Mouse (Mus musculus) lung, embryonic 16.5 days (tissue): Measurements from ENCODE around the gene Gzme. TPM values are rescaled to one million over a fixed set of nuclear protein-coding genes. Genes with fewer than 3 reads are reported as not detected.
"Not testable (repeated sequence)": the region's sequence is repeated elsewhere in the genome, so short reads cannot be mapped to it uniquely, and the experiment has no call there.

Source experiments
- ATAC-seq: fragments of 200-750 bp; cut with Nextera tagmentation; 2 replicates; pipeline ENCODE4 v1.8.0; 2017; ENCODE audit warnings: low read depth, mild to moderate bottlenecking, moderate library complexity
- H3K27ac ChIP-seq: fragments of 300-500 bp; sonication (generic); 2 replicates; pipeline ENCODE4 v1.5.1; 2014; ENCODE audit warnings: mild to moderate bottlenecking, control low read depth, low read length
- H3K27me3 ChIP-seq: fragments of 300-500 bp; sonication (generic); 2 replicates; pipeline ENCODE4 v1.6.1; 2014; ENCODE audit warnings: low read depth, low read length, mixed read lengths; ENCODE audit not compliant: control insufficient read depth, insufficient read depth
- H3K36me3 ChIP-seq: fragments of 300-500 bp; sonication (generic); 2 replicates; pipeline ENCODE4 v1.6.1; 2014; ENCODE audit warnings: low read length; ENCODE audit not compliant: control insufficient read depth, insufficient read depth
- H3K4me1 ChIP-seq: fragments of 300-500 bp; sonication (generic); replicated peaks from 2 replicates; pipeline ENCODE4 v1.6.1; 2014; ENCODE audit warnings: low read length, mixed read lengths; ENCODE audit not compliant: control insufficient read depth, insufficient read depth
- H3K4me2 ChIP-seq: fragments of 300-500 bp; sonication (generic); 2 replicates; pipeline ENCODE4 v1.6.1; 2014; ENCODE audit warnings: low read depth, low read length, control low read depth
- H3K4me3 ChIP-seq: fragments of 300-500 bp; sonication (generic); 2 replicates; pipeline ENCODE4 v1.5.1; 2014; ENCODE audit warnings: mild to moderate bottlenecking, low read length, control low read depth
- H3K9ac ChIP-seq: fragments of 300-500 bp; sonication (generic); 2 replicates; pipeline ENCODE4 v1.6.1; 2014; ENCODE audit warnings: low read length, control low read depth
- H3K9me3 ChIP-seq: fragments of 300-500 bp; sonication (generic); 2 replicates; pipeline ENCODE4 v1.6.1; 2016; ENCODE audit warnings: low read length; ENCODE audit not compliant: control insufficient read depth
- WGBS: fragments of 180-500 bp; shearing (Covaris S2); extraction: QIAGEN DNeasy Blood & Tissue Kit; methylation state at CpG from one replicate; pipeline ENCODE4 v1.1.7; 2014; 5-methylcytosine and 5-hydroxymethylcytosine counted together
- polyA plus RNA-seq: library from polyadenylated mRNA; unstranded; fragments of >200 nt; fragmentation: Nextera tagmentation; extraction: Ambion mirVana; gene quantifications from 2 replicates; pipeline ENCODE4 v1.2.1, GENCODE M21; 2015

The Gzme gene
- polyA plus RNA-seq, result not detected in 2 replicates

DNA sequence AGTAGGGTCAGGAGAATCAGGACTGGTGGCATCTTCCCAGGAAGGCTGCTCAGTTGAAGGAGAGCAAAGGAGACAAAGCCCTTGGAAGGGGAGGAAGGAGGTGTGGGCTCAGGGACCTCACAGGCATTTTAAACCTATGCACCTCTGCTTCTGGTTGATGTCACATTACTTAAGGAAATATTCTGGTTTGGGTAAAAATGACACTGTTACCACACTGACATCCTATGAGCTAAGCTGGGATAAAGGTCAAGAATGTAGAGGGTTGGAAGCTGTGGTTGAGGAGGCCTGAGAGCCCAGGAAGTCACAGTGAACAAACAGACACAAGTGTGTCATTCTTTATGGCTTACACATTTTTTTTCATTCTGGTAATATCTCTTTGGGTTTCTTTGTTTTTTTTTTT, at the start of gene Gzme:
Gzme (minus strand) TSS at position 101 of the 400 bp plus-strand sequence.
- Histone ChIP-seq H3K4me3 (no peak within 1 kb of the TSS), H3K9ac (no peak within 1 kb of the TSS), H3K9me3 (no peaks in the 10 kb centered on the region), H3K4me1 (no peaks in the 10 kb centered on the region), H3K4me2 (no peak within 1 kb of the TSS), H3K36me3 (no peaks in the 10 kb centered on the region), H3K27ac (no peak within 1 kb of the TSS), H3K27me3 (no peaks in the 10 kb centered on the region)
- ATAC-seq, result no peak

DNA sequence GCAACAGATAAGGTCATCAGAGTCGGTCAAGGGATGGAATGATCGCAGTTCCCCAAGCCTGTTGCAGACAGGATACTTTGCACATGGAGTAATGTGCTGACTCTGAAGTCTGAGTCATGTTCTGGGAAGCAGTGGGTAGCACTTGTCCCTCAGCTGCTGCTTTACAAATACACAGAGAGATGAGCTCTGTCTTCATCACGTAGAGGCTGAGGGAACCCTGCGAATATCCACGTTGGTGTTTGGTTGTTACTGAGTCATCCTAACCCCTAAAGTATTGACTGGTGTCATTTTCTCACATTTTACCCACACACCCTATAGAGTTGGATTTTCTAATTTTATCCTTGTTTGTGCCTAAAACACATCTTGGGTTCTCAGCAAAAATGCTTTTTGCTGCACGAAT, 47.6 kb upstream of the Gzme start:
- H3K4me1 ChIP-seq, result no peaks in the 10 kb centered on the region
- no peak overlapping the region for H3K27ac ChIP-seq
- ATAC-seq, result no peak
- H3K36me3 ChIP-seq, result no peaks in the 10 kb centered on the region
- no peaks in the 10 kb centered on the region for H3K9me3 ChIP-seq
- H3K4me2 ChIP-seq, result no peak overlapping the region
- H3K27me3 ChIP-seq, result no peaks in the 10 kb centered on the region
- H3K4me3 ChIP-seq, result no peak overlapping the region
- no peak overlapping the region for H3K9ac ChIP-seq
- WGBS, result 68% methylated on average over 6 of the region's 6 CpGs

DNA sequence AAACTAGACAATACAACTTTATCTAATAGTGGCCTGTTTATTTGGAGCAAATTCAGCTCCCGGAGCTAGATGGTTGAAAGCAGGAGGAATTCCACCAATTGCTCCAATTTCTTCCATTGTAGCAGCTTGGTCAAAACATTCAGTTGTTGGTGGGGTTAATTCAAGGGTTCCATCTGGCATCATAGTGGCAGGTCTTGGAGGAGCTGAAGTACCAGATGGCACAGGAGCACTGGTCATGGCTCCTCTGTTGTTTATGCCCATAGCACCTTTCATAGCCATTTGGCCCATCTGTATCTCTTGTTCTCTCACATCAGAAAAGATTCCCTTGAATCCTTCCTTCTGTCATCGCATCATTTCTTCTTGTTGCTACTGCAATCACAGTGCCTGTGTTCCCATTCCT, 41.7 kb upstream of the Gzme start:
- Histone ChIP-seq H3K9me3 (no peaks in the 10 kb centered on the region), H3K4me3 (no peak overlapping the region), H3K4me2 (no peak overlapping the region), H3K27me3 (no peaks in the 10 kb centered on the region), H3K27ac (no peak overlapping the region), H3K4me1 (no peaks in the 10 kb centered on the region), H3K9ac (no peak overlapping the region), H3K36me3 (no peaks in the 10 kb centered on the region)
- ATAC-seq, result no peak
- WGBS, result 81% methylated on average over 2 of the region's 2 CpGs

DNA sequence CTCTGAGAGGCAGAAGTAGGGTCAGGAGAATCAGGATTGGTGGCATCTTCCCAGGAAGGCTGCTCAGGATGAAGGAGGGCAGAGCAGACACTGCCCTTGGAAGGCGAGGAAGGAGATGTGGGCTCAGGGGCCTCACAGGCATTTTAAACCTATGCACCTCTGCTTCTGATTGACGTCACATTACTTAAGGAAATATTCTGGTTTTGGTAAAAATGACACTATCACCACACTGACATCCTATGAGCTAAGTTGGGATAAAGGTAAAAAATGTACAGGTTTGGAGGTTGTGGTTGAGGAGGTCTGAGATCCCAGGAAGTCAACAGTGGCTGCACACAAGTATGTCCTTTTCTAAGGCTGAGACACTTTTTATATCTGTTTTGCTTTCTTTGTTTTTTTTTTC, 39.1 kb upstream of the Gzme start, which contains the start of gene Gzmg:
Gzmg (minus strand) TSS at position 101 of the 400 bp plus-strand sequence.
- H3K36me3 ChIP-seq, H3K9ac ChIP-seq, H3K4me3 ChIP-seq, H3K4me2 ChIP-seq, H3K4me1 ChIP-seq, H3K27me3 ChIP-seq, H3K27ac ChIP-seq, ATAC-seq, H3K9me3 ChIP-seq: not testable (repeated sequence)
- 78% methylated on average over 2 of the region's 2 CpGs for WGBS

DNA sequence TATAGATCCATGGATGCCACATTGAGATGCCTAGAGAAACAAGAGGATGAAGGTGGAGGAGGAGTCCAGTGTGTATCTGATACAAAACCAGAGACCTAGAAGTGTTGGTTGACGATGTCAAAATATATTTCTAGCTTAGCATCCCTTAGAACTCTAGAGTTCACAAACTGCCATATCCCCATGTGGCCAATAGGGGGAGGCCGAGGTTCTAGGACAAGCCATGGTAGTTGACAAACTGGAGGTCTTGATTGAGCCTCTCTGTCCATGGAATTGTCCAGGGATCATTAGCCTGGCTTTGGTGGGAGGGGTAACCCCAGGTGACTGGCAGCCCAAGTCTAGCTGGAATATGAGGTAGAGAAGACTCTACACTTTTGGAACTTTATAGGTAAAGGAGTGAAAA, 34.9 kb upstream of the Gzme start:
- no peaks in the 10 kb centered on the region for H3K9me3 ChIP-seq
- no peaks in the 10 kb centered on the region for H3K4me1 ChIP-seq
- no peaks in the 10 kb centered on the region for H3K27me3 ChIP-seq
- H3K4me3 ChIP-seq, result no peak overlapping the region
- no peak for ATAC-seq
- H3K4me2 ChIP-seq, result no peak overlapping the region
- no peak overlapping the region for H3K9ac ChIP-seq
- WGBS, result 72% methylated on average over 2 of the region's 2 CpGs
- no peaks in the 10 kb centered on the region for H3K36me3 ChIP-seq
- H3K27ac ChIP-seq, result no peak overlapping the region

DNA sequence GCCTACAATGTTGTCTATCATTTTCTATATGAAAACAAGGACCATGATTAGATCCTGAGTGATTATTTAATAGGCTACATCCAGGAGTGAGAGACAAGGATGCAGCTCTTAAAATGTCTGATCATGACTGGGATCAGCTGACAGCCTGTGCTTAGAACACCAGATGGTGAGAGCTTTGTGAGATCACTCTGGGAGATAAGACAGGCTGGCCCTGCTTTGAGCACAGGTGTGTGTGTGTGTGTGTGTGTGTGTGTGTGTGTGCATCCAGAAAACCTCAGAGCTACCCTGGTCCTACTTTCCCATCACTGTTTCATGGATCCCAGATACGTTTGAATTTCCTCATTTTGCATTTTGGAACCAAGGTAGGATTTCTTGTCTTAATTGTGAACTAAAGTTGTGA, 13.2 kb upstream of the Gzme start:
- not testable (repeated sequence) for H3K27me3 ChIP-seq, ATAC-seq, H3K9me3 ChIP-seq, H3K27ac ChIP-seq, H3K36me3 ChIP-seq, H3K9ac ChIP-seq, H3K4me2 ChIP-seq, H3K4me1 ChIP-seq, H3K4me3 ChIP-seq
- whole genome bisulfite sequencing, result 69% methylated on average over 1 of the region's 1 CpGs

DNA sequence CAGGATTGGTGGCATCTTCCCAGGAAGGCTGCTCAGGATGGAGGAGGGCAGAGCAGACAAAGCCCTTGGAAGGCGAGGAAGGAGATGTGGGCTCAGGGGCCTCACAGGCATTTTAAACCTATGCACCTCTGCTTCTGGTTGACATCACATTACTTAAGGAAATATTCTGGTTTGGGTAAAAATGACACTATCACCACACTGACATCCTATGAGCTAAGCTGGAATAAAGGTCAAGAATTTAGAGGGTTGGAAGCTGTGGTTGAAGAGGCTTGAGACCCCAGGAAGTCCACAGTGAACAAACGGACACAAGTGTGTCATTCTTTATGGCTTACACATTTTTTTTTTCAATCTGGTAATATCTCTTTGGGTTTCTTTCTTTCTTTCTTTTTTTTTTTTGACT, 12.1 kb upstream of the Gzme start, which contains the start of gene Gzmd:
Gzmd (minus strand) TSS at position 101 of the 400 bp plus-strand sequence.
- H3K36me3 ChIP-seq, H3K9ac ChIP-seq, ATAC-seq, H3K27me3 ChIP-seq, H3K27ac ChIP-seq, H3K4me3 ChIP-seq, H3K9me3 ChIP-seq, H3K4me2 ChIP-seq, H3K4me1 ChIP-seq: not testable (repeated sequence)
- WGBS, result 67% methylated on average over 2 of the region's 2 CpGs

DNA sequence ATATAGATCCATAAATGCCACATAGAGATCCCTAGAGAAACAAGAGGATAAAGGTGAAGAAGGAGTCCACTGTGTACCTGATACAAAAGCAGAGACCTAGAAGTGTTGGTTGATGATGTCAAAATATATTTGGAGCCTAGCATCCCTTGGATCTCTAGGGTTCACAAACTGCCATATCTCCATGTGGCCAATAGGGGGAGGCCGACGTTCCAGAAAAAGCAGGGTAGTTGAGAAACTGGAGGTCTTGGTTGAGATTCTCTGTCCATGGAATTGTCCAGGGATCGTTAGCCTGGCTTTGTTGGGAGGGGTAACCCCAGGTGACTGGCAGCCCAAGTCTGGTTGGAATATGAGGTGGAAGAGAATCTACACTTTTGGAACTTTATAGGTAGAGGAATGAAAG, 7.9 kb upstream of the Gzme start:
- Histone ChIP-seq H3K27me3 (no peaks in the 10 kb centered on the region), H3K9ac (no peak overlapping the region), H3K4me1 (no peaks in the 10 kb centered on the region), H3K4me3 (no peak overlapping the region), H3K36me3 (no peaks in the 10 kb centered on the region), H3K27ac (no peak overlapping the region), H3K4me2 (no peak overlapping the region), H3K9me3 (no peaks in the 10 kb centered on the region)
- 42% methylated on average over 3 of the region's 3 CpGs for WGBS
- no peak for ATAC-seq

DNA sequence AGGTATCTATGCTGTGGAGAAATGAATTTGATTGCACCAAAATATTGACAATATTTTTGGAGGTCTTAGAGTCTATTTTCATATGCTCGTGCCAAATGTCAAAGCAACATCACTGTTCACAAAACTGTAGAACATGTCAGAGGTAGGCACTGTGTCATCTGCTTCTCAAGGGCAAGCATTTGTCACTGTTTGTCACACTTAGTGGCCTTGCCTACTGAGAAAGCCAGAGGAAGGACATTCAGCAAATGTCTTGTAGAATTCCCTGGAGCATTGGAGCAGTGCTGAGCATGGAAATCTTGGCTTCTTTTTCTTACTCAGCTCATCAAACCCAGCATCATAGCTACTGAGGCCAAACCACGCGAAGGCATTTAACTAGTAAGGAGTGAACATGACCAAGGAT, 3.1 kb upstream of the Gzme start:
- Histone ChIP-seq H3K9ac (no peak overlapping the region), H3K27ac (no peak overlapping the region), H3K9me3 (no peaks in the 10 kb centered on the region), H3K36me3 (no peaks in the 10 kb centered on the region), H3K4me3 (no peak overlapping the region), H3K4me1 (no peaks in the 10 kb centered on the region), H3K4me2 (no peak overlapping the region), H3K27me3 (no peaks in the 10 kb centered on the region)
- ATAC-seq, result no peak
- 80% methylated on average over 3 of the region's 3 CpGs for WGBS
